ENCODE assay signal across 8 mouse cellular contexts in the genomic region with DNA sequence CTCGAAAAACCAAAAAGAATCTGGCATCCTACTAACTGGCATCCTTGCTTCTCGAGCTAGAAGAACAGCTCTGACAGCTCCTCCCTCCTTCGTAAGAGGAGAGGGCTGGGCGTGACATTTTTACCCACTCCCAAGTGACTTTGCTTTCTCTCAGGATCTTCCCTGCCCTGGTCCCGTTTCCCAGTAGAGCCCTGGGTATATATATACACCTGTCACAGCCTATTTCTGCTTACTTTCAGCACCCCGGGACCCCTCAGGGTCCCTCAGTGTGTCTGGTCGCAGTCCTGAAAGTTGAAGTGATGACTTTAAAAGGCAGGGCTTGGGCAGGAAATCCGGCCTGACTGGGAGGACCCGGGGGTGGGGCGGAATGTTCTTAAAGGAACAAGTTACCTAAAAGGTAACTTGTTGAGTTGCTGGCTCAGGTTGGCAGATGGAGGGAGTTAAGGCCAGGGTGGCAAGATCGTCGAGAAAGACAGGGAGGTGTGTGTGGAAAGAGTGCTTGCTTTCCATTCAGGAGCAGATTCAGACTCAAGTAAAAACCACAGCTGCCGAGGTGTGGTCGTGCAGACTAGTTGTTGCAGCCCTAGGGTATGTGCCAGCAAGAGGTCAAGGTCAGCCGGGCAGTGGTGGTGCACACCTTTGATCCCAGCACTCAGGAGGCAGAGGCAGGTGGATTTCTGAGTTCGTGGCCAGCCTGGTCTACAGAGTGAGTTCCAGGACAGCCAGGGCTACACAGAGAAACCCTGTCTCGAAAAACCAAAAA. TPM values are rescaled to one million over a fixed set of nuclear protein-coding genes. Genes with fewer than 3 reads are reported as not detected.
DNase-seq lines count a peak whose midpoint lies in the region; ATAC-seq and TF ChIP-seq lines count a peak whose summit lies in the region.

Gene Ghdc (minus strand): TSS at position 312 of the 763 bp plus-strand sequence.

- no peak for TF ChIP-seq POLR2A in bone marrow, adult 2 months (IDR thresholded peaks at IDR 0.05; ENCODE audit: borderline replicate concordance, control insufficient read depth, low read depth, low read length)

- peak; percentile 55; the same call in 1 of the 2 replicates for ATAC-seq in erythroblast, adult 5-6 weeks (replicated peaks; ENCODE audit: low FRiP score, poor library complexity, severe bottlenecking)
- no peak for ATAC-seq in heart, embryonic 11.5 days (replicated peaks; ENCODE audit: insufficient number of reproducible peaks, low FRiP score, low TSS enrichment)
- peak; percentile 60; the same call in 1 of the 2 replicates for ATAC-seq in kidney, embryonic 16.5 days (ENCODE audit: low FRiP score, low TSS enrichment)
- ATAC-seq in liver, embryonic 15.5 days (ENCODE audit: insufficient read depth), result peak; percentile 54
- no peak for ATAC-seq in neural tube, embryonic 12.5 days (ENCODE audit: low FRiP score, low read depth)
- peak; percentile 65 for ATAC-seq in stomach, postnatal 0 days (ENCODE audit: low FRiP score, low TSS enrichment)

- H3K4me3 ChIP-seq in C2C12 (ENCODE audit: insufficient read depth, poor library complexity, severe bottlenecking), result peak within 1 kb of the TSS; percentile 40
- H3K4me3 ChIP-seq in bone marrow, adult 2 months (replicated peaks; ENCODE audit: control insufficient read depth, low read depth, low read length), result peak within 1 kb of the TSS; percentile 62
- H3K4me3 ChIP-seq in heart, embryonic 11.5 days (ENCODE audit: low read depth, low read length), result peak within 1 kb of the TSS; percentile 69
- peak within 1 kb of the TSS; percentile 64 for H3K4me3 ChIP-seq in kidney, embryonic 16.5 days (ENCODE audit: low read length)
- H3K4me3 ChIP-seq in liver, embryonic 15.5 days (replicated peaks), result peak within 1 kb of the TSS; percentile 63
- peak within 1 kb of the TSS; percentile 41 for H3K4me3 ChIP-seq in neural tube, embryonic 12.5 days
- H3K4me3 ChIP-seq in stomach, postnatal 0 days (ENCODE audit: low read depth, low read length), result peak within 1 kb of the TSS; percentile 63

- H3K79me2 ChIP-seq in C2C12 (ENCODE audit: control insufficient read depth, insufficient read depth), result no peaks in the 10 kb centered on the region

- no peak for TF ChIP-seq CTCF in C2C12 (IDR thresholded peaks at IDR 0.05; ENCODE audit: control insufficient read depth, insufficient read depth, insufficient read length)
- TF ChIP-seq CTCF in bone marrow, adult 2 months (IDR thresholded peaks at IDR 0.05; ENCODE audit: control insufficient read depth, insufficient read depth, low read length), result no peak
- TF ChIP-seq CTCF in stomach, postnatal 0 days (IDR thresholded peaks at IDR 0.05; ENCODE audit: low read depth), result no peak

- peak within 1 kb of the TSS; percentile 22; the same call in 1 of the 2 replicates for H3K27ac ChIP-seq in bone marrow, adult 2 months (ENCODE audit: control insufficient read depth, insufficient read depth, low read depth, low read length, poor library complexity)
- H3K27ac ChIP-seq in heart, embryonic 11.5 days (ENCODE audit: low read depth, low read length), result peak within 1 kb of the TSS; percentile 22; the same call in 1 of the 2 replicates
- H3K27ac ChIP-seq in kidney, embryonic 16.5 days (ENCODE audit: low read length), result no peak within 1 kb of the TSS
- no peak within 1 kb of the TSS for H3K27ac ChIP-seq in liver, embryonic 15.5 days (replicated peaks)
- no peak within 1 kb of the TSS for H3K27ac ChIP-seq in neural tube, embryonic 12.5 days
- peak within 1 kb of the TSS; percentile 45; the same call in 1 of the 2 replicates for H3K27ac ChIP-seq in stomach, postnatal 0 days (replicated peaks)

- peaks cover 2% of the 10 kb centered on the region; the same call in 1 of the 2 replicates for H3K4me1 ChIP-seq in bone marrow, adult 2 months (ENCODE audit: control insufficient read depth, insufficient read depth, low read length)
- 0 out of 2 replicates have a peak, but pooled peaks cover 4% of the 10 kb centered on the region for H3K4me1 ChIP-seq in heart, embryonic 11.5 days (ENCODE audit: control insufficient read depth, insufficient read depth, low read length)
- H3K4me1 ChIP-seq in kidney, embryonic 16.5 days (ENCODE audit: insufficient read depth, low read length), result peaks cover 5% of the 10 kb centered on the region
- peaks cover 13% of the 10 kb centered on the region for H3K4me1 ChIP-seq in liver, embryonic 15.5 days (replicated peaks)
- 0 out of 2 replicates have a peak, but pooled peaks cover 3% of the 10 kb centered on the region for H3K4me1 ChIP-seq in neural tube, embryonic 12.5 days
- H3K4me1 ChIP-seq in stomach, postnatal 0 days (replicated peaks; ENCODE audit: control insufficient read depth, insufficient read depth), result 0 out of 2 replicates have a peak, but pooled peaks cover 3% of the 10 kb centered on the region

- peak within 1 kb of the TSS; percentile 54 for H3ac ChIP-seq in C2C12 (ENCODE audit: control insufficient read depth, insufficient read length, low read depth)

- H3K9me3 ChIP-seq in heart, embryonic 11.5 days (replicated peaks; ENCODE audit: control insufficient read depth, low read length), result no peaks in the 10 kb centered on the region
- no peaks in the 10 kb centered on the region for H3K9me3 ChIP-seq in kidney, embryonic 16.5 days (ENCODE audit: low read length)
- H3K9me3 ChIP-seq in liver, embryonic 15.5 days (replicated peaks), result no peaks in the 10 kb centered on the region
- no peaks in the 10 kb centered on the region for H3K9me3 ChIP-seq in neural tube, embryonic 12.5 days
- no peaks in the 10 kb centered on the region for H3K9me3 ChIP-seq in stomach, postnatal 0 days (ENCODE audit: control insufficient read depth, low read length)

- peak within 1 kb of the TSS; percentile 70 for H3K9ac ChIP-seq in heart, embryonic 11.5 days (ENCODE audit: low read depth, low read length)
- H3K9ac ChIP-seq in kidney, embryonic 16.5 days (replicated peaks; ENCODE audit: low read length), result peak within 1 kb of the TSS; percentile 74
- peak within 1 kb of the TSS; percentile 37 for H3K9ac ChIP-seq in liver, embryonic 15.5 days
- 0 out of 2 replicates have a peak within 1 kb of the TSS, but pooled peaks have one; percentile 33 for H3K9ac ChIP-seq in neural tube, embryonic 12.5 days
- H3K9ac ChIP-seq in stomach, postnatal 0 days (ENCODE audit: low read length), result peak within 1 kb of the TSS; percentile 70

- peak within 1 kb of the TSS; percentile 78 for H3K4me2 ChIP-seq in heart, embryonic 11.5 days
- H3K4me2 ChIP-seq in kidney, embryonic 16.5 days (replicated peaks; ENCODE audit: low read depth, low read length), result peak within 1 kb of the TSS; percentile 57
- H3K4me2 ChIP-seq in liver, embryonic 15.5 days, result peak within 1 kb of the TSS; percentile 70
- H3K4me2 ChIP-seq in neural tube, embryonic 12.5 days (replicated peaks), result peak within 1 kb of the TSS; percentile 60
- H3K4me2 ChIP-seq in stomach, postnatal 0 days (replicated peaks; ENCODE audit: low read depth), result peak within 1 kb of the TSS; percentile 59

- peak; percentile 90 for DNase-seq in stomach, postnatal 0 days (ENCODE audit: low spot score)

- 8% methylated on average over 17 of the region's 17 CpGs for WGBS in bone marrow, adult 2 months
- 17% methylated on average over 17 of the region's 17 CpGs for WGBS in heart, embryonic 11.5 days (ENCODE audit: insufficient replicate concordance)
- WGBS in kidney, embryonic 16.5 days, result 18% methylated on average over 17 of the region's 17 CpGs
- WGBS in liver, embryonic 15.5 days (ENCODE audit: insufficient replicate concordance), result 11% methylated on average over 17 of the region's 17 CpGs
- 23% methylated on average over 17 of the region's 17 CpGs for WGBS in neural tube, embryonic 12.5 days
- 12% methylated on average over 17 of the region's 17 CpGs for WGBS in stomach, postnatal 0 days

- H3K36me3 ChIP-seq in C2C12 (ENCODE audit: control insufficient read depth, insufficient read depth), result no peaks in the 10 kb centered on the region
- H3K36me3 ChIP-seq in heart, embryonic 11.5 days (ENCODE audit: control insufficient read depth, insufficient read depth, low read length), result no peaks in the 10 kb centered on the region; the same call in 1 of the 2 replicates
- H3K36me3 ChIP-seq in kidney, embryonic 16.5 days (ENCODE audit: insufficient read depth, low read length), result no peaks in the 10 kb centered on the region
- no peaks in the 10 kb centered on the region for H3K36me3 ChIP-seq in liver, embryonic 15.5 days (replicated peaks)
- no peaks in the 10 kb centered on the region for H3K36me3 ChIP-seq in neural tube, embryonic 12.5 days
- no peaks in the 10 kb centered on the region for H3K36me3 ChIP-seq in stomach, postnatal 0 days (ENCODE audit: control insufficient read depth, insufficient read depth, low read length)

- no peaks in the 10 kb centered on the region for H3K27me3 ChIP-seq in C2C12 (ENCODE audit: control insufficient read depth, insufficient read depth, insufficient read length)
- H3K27me3 ChIP-seq in heart, embryonic 11.5 days (ENCODE audit: control insufficient read depth, insufficient read depth, low read length), result no peaks in the 10 kb centered on the region
- H3K27me3 ChIP-seq in kidney, embryonic 16.5 days (ENCODE audit: insufficient read depth, low read length), result no peaks in the 10 kb centered on the region
- no peaks in the 10 kb centered on the region for H3K27me3 ChIP-seq in liver, embryonic 15.5 days
- no peaks in the 10 kb centered on the region for H3K27me3 ChIP-seq in neural tube, embryonic 12.5 days (replicated peaks)
- H3K27me3 ChIP-seq in stomach, postnatal 0 days (ENCODE audit: control insufficient read depth, insufficient read depth, low read length), result no peaks in the 10 kb centered on the region

- no peaks in the 10 kb centered on the region for H3K79me3 ChIP-seq in C2C12 (ENCODE audit: low read depth)

- no peak for TF ChIP-seq EP300 in stomach, postnatal 0 days (optimal IDR thresholded peaks at IDR 0.05)

TF ChIP-seq in C2C12, 6 proteins besides CTCF, POLR2A, EP300 and RAD21:
- TF ChIP-seq MAX (IDR thresholded peaks at IDR 0.05), result peak; percentile 6
- no peak for TF ChIP-seq USF1 (IDR thresholded peaks at IDR 0.05; ENCODE audit: low read depth)
TF ChIP-seq in C2C12: peak in this region for 1.

RNA-seq across cellular contexts. Expression of gene Ghdc, which starts in this region (rescaled TPM):
- polyA plus RNA-seq in C2C12 (2012; fragmentation: generic; extraction: Trizol), result 5.5 TPM
- 3.7 and 4.9 TPM in 2 replicates for polyA plus RNA-seq in bone marrow, adult 2 months (2011; ENCODE audit: insufficient read depth, insufficient read length, low replicate concordance, missing spikeins)
- 1.5 and 1.7 TPM in 2 replicates for total RNA-seq in erythroblast, adult 5-6 weeks (2015; ENCODE audit: low replicate concordance)
- 1.4 and 2.3 TPM in 2 replicates for total RNA-seq in erythroblast, adult 5-6 weeks (2017; ENCODE audit: low replicate concordance)
- polyA plus RNA-seq in heart, embryonic 11.5 days (2014; fragmentation: Nextera tagmentation; extraction: Ambion mirVana), result 3.8 and 5.3 TPM in 2 replicates
- 8.4 and 8.9 TPM in 2 replicates for polyA plus RNA-seq in kidney, embryonic 16.5 days (2015; fragmentation: Nextera tagmentation; extraction: Ambion mirVana)
- 1.5 and 1.9 TPM in 2 replicates for polyA plus RNA-seq in liver, embryonic 15.5 days (2015; fragmentation: Nextera tagmentation; extraction: Ambion mirVana)
- polyA plus RNA-seq in neural tube, embryonic 12.5 days (2016; fragmentation: Nextera tagmentation; extraction: Ambion mirVana), result 3.3 and 4.4 TPM in 2 replicates
- polyA plus RNA-seq in stomach, postnatal 0 days (2015; fragmentation: Nextera tagmentation; extraction: Ambion mirVana), result 3.6 and 3.9 TPM in 2 replicates

Comparison
In these comparisons a context has a peak if more than half of its experiments do, and no peak if none do; other contexts are left out.
1. H3K27ac ChIP-seq: peak in bone marrow, adult 2 months (single experiment), heart, embryonic 11.5 days (single experiment) and stomach, postnatal 0 days (single experiment); none in kidney, embryonic 16.5 days (single experiment), liver, embryonic 15.5 days (single experiment) and neural tube, embryonic 12.5 days (single experiment).
2. ATAC-seq: peak in erythroblast, adult 5-6 weeks (single experiment), kidney, embryonic 16.5 days (single experiment), liver, embryonic 15.5 days (single experiment) and stomach, postnatal 0 days (single experiment); none in heart, embryonic 11.5 days (single experiment) and neural tube, embryonic 12.5 days (single experiment).
3. Peak in every context shown above with its lines, with median percentiles within 50 percentile points of each other: H3K4me3 ChIP-seq, H3K4me2 ChIP-seq and H3K9ac ChIP-seq.